Comparison of ENCODE assay signal across 8 mouse cellular contexts in the genomic region with DNA sequence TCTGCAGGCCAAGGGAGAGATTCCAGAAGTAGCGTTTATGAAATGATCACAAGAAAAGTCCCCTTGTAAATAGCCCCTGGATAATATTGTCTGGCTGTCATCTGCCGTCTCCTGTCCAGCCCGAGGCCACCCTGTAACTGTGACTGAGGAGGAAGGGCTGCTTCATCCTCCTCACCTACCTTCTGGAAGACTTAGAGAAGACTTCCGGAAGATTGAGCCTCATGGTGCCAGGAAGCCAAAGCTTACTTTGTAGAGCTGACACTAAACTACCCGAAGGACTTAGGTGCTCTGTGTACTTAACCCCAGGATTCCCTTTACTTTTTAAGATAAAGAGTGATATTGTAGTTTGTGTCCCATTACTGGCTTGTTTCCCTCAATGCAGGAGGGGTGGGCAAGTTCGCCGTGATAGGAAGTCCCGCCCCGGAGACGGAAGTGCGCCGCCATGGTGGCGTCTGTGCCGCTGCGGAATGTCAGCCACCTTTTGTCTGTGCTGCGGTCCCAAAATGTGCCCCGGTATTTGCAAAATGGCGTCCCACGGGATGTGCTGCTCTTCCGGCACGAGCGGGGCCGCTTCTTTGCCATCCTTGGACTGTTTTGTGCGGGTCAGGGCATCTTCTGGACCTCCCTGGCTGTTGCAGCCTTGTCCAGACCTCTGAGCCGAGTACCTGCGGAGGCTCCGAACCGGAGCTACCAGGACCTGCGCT. TPM values are rescaled to one million over a fixed set of nuclear protein-coding genes. Genes with fewer than 3 reads are reported as not detected.
DNase-seq lines count a peak whose midpoint lies in the region; ATAC-seq and TF ChIP-seq lines count a peak whose summit lies in the region.

Gene Tmem223 (plus strand): TSS at position 430 of the 704 bp plus-strand sequence.

- TF ChIP-seq CTCF in brain, embryonic 14.5 days (IDR thresholded peaks at IDR 0.05; ENCODE audit: borderline replicate concordance, extremely low read depth, insufficient read depth, insufficient read length), result no peak
- no peak for TF ChIP-seq CTCF in spleen, adult 2 months (IDR thresholded peaks at IDR 0.05; ENCODE audit: extremely low read depth, insufficient read depth, insufficient read length, insufficient replicate concordance)

- H3K4me3 ChIP-seq in erythroblast, embryonic 14.5 days (replicated peaks), result peak within 1 kb of the TSS; percentile 91
- peak within 1 kb of the TSS; percentile 87 for H3K4me3 ChIP-seq in heart, embryonic 11.5 days (ENCODE audit: low read depth, low read length)
- H3K4me3 ChIP-seq in kidney, embryonic 15.5 days (replicated peaks), result peak within 1 kb of the TSS; percentile 77
- H3K4me3 ChIP-seq in limb, embryonic 15.5 days, result peak within 1 kb of the TSS; percentile 65
- peak within 1 kb of the TSS; percentile 69 for H3K4me3 ChIP-seq in midbrain, embryonic 16.5 days (ENCODE audit: low read depth, low read length)
- H3K4me3 ChIP-seq in spleen, adult 2 months (ENCODE audit: extremely low read depth, insufficient read depth, insufficient read length), result peak within 1 kb of the TSS; percentile 87

- peaks cover 85% of the 10 kb centered on the region for H3K36me3 ChIP-seq in erythroblast, embryonic 14.5 days (ENCODE audit: control insufficient read depth)
- peaks cover 35% of the 10 kb centered on the region for H3K36me3 ChIP-seq in heart, embryonic 11.5 days (ENCODE audit: control insufficient read depth, insufficient read depth, low read length)
- H3K36me3 ChIP-seq in kidney, embryonic 15.5 days, result peaks cover 68% of the 10 kb centered on the region
- H3K36me3 ChIP-seq in limb, embryonic 15.5 days, result peaks cover 67% of the 10 kb centered on the region
- H3K36me3 ChIP-seq in midbrain, embryonic 16.5 days (ENCODE audit: control insufficient read depth, insufficient read depth, low read length), result peaks cover 36% of the 10 kb centered on the region
- peaks cover 27% of the 10 kb centered on the region for H3K36me3 ChIP-seq in spleen, adult 2 months (ENCODE audit: control insufficient read depth, insufficient read depth, low read length)

- peak; percentile 28; the same call in 1 of the 2 replicates for ATAC-seq in heart, embryonic 11.5 days (replicated peaks; ENCODE audit: insufficient number of reproducible peaks, low FRiP score, low TSS enrichment)
- ATAC-seq in kidney, embryonic 15.5 days (replicated peaks; ENCODE audit: low FRiP score), result 0 out of 2 replicates have a peak, but pooled peaks have one; percentile 26
- no peak for ATAC-seq in limb, embryonic 15.5 days (ENCODE audit: insufficient number of reproducible peaks, low FRiP score, low TSS enrichment, low read depth)
- ATAC-seq in midbrain, embryonic 16.5 days, result peak; percentile 38; the same call in 1 of the 2 replicates

- H3K27ac ChIP-seq in heart, embryonic 11.5 days (ENCODE audit: low read depth, low read length), result peak within 1 kb of the TSS; percentile 89
- H3K27ac ChIP-seq in kidney, embryonic 15.5 days, result peak within 1 kb of the TSS; percentile 93
- H3K27ac ChIP-seq in limb, embryonic 15.5 days, result peak within 1 kb of the TSS; percentile 92
- H3K27ac ChIP-seq in midbrain, embryonic 16.5 days (ENCODE audit: low read length), result peak within 1 kb of the TSS; percentile 88
- H3K27ac ChIP-seq in spleen, adult 2 months (ENCODE audit: insufficient read depth, low read length), result peak within 1 kb of the TSS; percentile 92

- TF ChIP-seq POLR2A in brain, embryonic 14.5 days (IDR thresholded peaks at IDR 0.05; ENCODE audit: borderline replicate concordance, extremely low read depth, insufficient read depth, insufficient read length, poor library complexity, severe bottlenecking), result peak; percentile 85; the same call in 1 of the 2 replicates
- TF ChIP-seq POLR2A in spleen, adult 2 months (IDR thresholded peaks at IDR 0.05; ENCODE audit: low read depth, low read length), result peak; percentile 87

- peaks cover 45% of the 10 kb centered on the region for H3K4me1 ChIP-seq in erythroblast, embryonic 14.5 days (ENCODE audit: control insufficient read depth)
- H3K4me1 ChIP-seq in heart, embryonic 11.5 days (ENCODE audit: control insufficient read depth, insufficient read depth, low read length), result peaks cover 17% of the 10 kb centered on the region
- H3K4me1 ChIP-seq in kidney, embryonic 15.5 days, result peaks cover 36% of the 10 kb centered on the region
- peaks cover 28% of the 10 kb centered on the region for H3K4me1 ChIP-seq in limb, embryonic 15.5 days
- H3K4me1 ChIP-seq in midbrain, embryonic 16.5 days (ENCODE audit: control insufficient read depth, insufficient read depth, low read length), result peaks cover 29% of the 10 kb centered on the region
- H3K4me1 ChIP-seq in spleen, adult 2 months (ENCODE audit: control insufficient read depth, insufficient read depth, insufficient read length), result peaks cover 11% of the 10 kb centered on the region; the same call in 1 of the 2 replicates

- H3K9ac ChIP-seq in heart, embryonic 11.5 days (ENCODE audit: low read depth, low read length), result peak within 1 kb of the TSS; percentile 98
- H3K9ac ChIP-seq in kidney, embryonic 15.5 days, result peak within 1 kb of the TSS; percentile 94
- H3K9ac ChIP-seq in limb, embryonic 15.5 days, result peak within 1 kb of the TSS; percentile 83
- peak within 1 kb of the TSS; percentile 92 for H3K9ac ChIP-seq in midbrain, embryonic 16.5 days (ENCODE audit: low read depth, low read length)

- peak within 1 kb of the TSS; percentile 82 for H3K4me2 ChIP-seq in heart, embryonic 11.5 days
- peak within 1 kb of the TSS; percentile 71 for H3K4me2 ChIP-seq in kidney, embryonic 15.5 days
- peak within 1 kb of the TSS; percentile 45 for H3K4me2 ChIP-seq in limb, embryonic 15.5 days
- H3K4me2 ChIP-seq in midbrain, embryonic 16.5 days (ENCODE audit: low read length), result peak within 1 kb of the TSS; percentile 74

- no peaks in the 10 kb centered on the region; the same call in 1 of the 2 replicates for H3K27me3 ChIP-seq in erythroblast, embryonic 14.5 days (ENCODE audit: control insufficient read depth)
- H3K27me3 ChIP-seq in heart, embryonic 11.5 days (ENCODE audit: control insufficient read depth, insufficient read depth, low read length), result no peaks in the 10 kb centered on the region
- H3K27me3 ChIP-seq in kidney, embryonic 15.5 days, result no peaks in the 10 kb centered on the region
- no peaks in the 10 kb centered on the region for H3K27me3 ChIP-seq in limb, embryonic 15.5 days
- no peaks in the 10 kb centered on the region for H3K27me3 ChIP-seq in midbrain, embryonic 16.5 days (ENCODE audit: control insufficient read depth, insufficient read depth, low read depth, low read length)
- no peaks in the 10 kb centered on the region for H3K27me3 ChIP-seq in spleen, adult 2 months (ENCODE audit: control insufficient read depth, insufficient read depth, low read length)

- DNase-seq in 3134 (ENCODE audit: extremely low read depth, insufficient read length, low spot score), result peak; percentile 46
- peak; percentile 89 for DNase-seq in brain, embryonic 14.5 days (ENCODE audit: low read depth)
- peak; percentile 59 to 77 for DNase-seq in spleen, adult 2 months (ENCODE audit: low read depth in 1 of 2, low spot score in 2 of 2)

- H3K9me3 ChIP-seq in erythroblast, embryonic 14.5 days (ENCODE audit: control insufficient read depth, low read length), result peaks cover 4% of the 10 kb centered on the region
- no peaks in the 10 kb centered on the region for H3K9me3 ChIP-seq in heart, embryonic 11.5 days (replicated peaks; ENCODE audit: control insufficient read depth, low read length)
- H3K9me3 ChIP-seq in kidney, embryonic 15.5 days (replicated peaks), result no peaks in the 10 kb centered on the region
- H3K9me3 ChIP-seq in limb, embryonic 15.5 days, result no peaks in the 10 kb centered on the region
- no peaks in the 10 kb centered on the region for H3K9me3 ChIP-seq in midbrain, embryonic 16.5 days (replicated peaks; ENCODE audit: control insufficient read depth, low read length, poor library complexity, severe bottlenecking)

- 19% methylated on average over 29 of the region's 29 CpGs for WGBS in heart, embryonic 11.5 days (ENCODE audit: insufficient replicate concordance)
- WGBS in kidney, embryonic 15.5 days, result 19% methylated on average over 29 of the region's 29 CpGs
- 20% methylated on average over 29 of the region's 29 CpGs for WGBS in limb, embryonic 15.5 days
- WGBS in midbrain, embryonic 16.5 days, result 17% methylated on average over 29 of the region's 29 CpGs
- 15% methylated on average over 29 of the region's 29 CpGs for WGBS in spleen, adult 2 months

RNA-seq across cellular contexts. Expression of gene Tmem223, which starts in this region (rescaled TPM):
- 224 and 402 TPM in 2 replicates for polyA plus RNA-seq in brain, embryonic 14.5 days (2012; rRNA removed)
- polyA plus RNA-seq in erythroblast, embryonic 14.5 days (2012), result 4.9 and 5.0 TPM in 2 replicates
- 146 and 150 TPM in 2 replicates for polyA plus RNA-seq in heart, embryonic 11.5 days (2014; fragmentation: Nextera tagmentation; extraction: Ambion mirVana)
- polyA plus RNA-seq in kidney, embryonic 15.5 days (2015; fragmentation: Nextera tagmentation; extraction: Ambion mirVana), result 206 and 220 TPM in 2 replicates
- polyA plus RNA-seq in limb, embryonic 15.5 days (2015; fragmentation: Nextera tagmentation; extraction: Ambion mirVana), result 141 and 155 TPM in 2 replicates
- 195 and 202 TPM in 2 replicates for polyA plus RNA-seq in midbrain, embryonic 16.5 days (2015; fragmentation: Nextera tagmentation; extraction: Ambion mirVana)
- 86.1 and 135 TPM in 2 replicates for polyA plus RNA-seq in spleen, adult 2 months (2012; rRNA removed)

Comparison
In these comparisons a context has a peak if more than half of its experiments do, and no peak if none do; other contexts are left out.
1. RNA of gene Tmem223 (polyA plus RNA-seq): 224 to 402 TPM in brain, embryonic 14.5 days, 206 to 220 TPM in kidney, embryonic 15.5 days, 195 to 202 TPM in midbrain, embryonic 16.5 days, 141 to 155 TPM in limb, embryonic 15.5 days, 146 to 150 TPM in heart, embryonic 11.5 days and 86.1 to 135 TPM in spleen, adult 2 months; 4.9 to 5.0 TPM in erythroblast, embryonic 14.5 days; every median in the first group is over 10 times any median in the second.
2. Peak in every context shown above with its lines, with median percentiles within 50 percentile points of each other: DNase-seq, H3K4me3 ChIP-seq, H3K27ac ChIP-seq, H3K4me2 ChIP-seq and H3K9ac ChIP-seq.